Mouse (Mus musculus): Measurements from ENCODE around the gene Pla2g4a. TPM values are rescaled to one million over a fixed set of nuclear protein-coding genes. Genes with fewer than 3 reads are reported as not detected.

Gene Pla2g4a
- total and polyA plus RNA-seq, 3 experiments: 0.16 TPM; not detected in 2

GRCm38 (mm10) chr1:149961425-149962303, 574 bp upstream of the Pla2g4a start:
- DNase-seq (ENCODE audit: low spot score) (no peak), ATAC-seq (ENCODE audit: extremely low read depth, insufficient number of reproducible peaks, low FRiP score, poor library complexity, severe bottlenecking) (no peak)
- TF ChIP-seq GATA1 (IDR thresholded peaks at IDR 0.05; ENCODE audit: borderline replicate concordance, low read length): no peak
- TF ChIP-seq TAL1 (conservative IDR thresholded peaks at IDR 0.05; ENCODE audit: low read depth, low read length): no peak
- no peak for TF ChIP-seq GATA2 (IDR thresholded peaks at IDR 0.05; ENCODE audit: borderline replicate concordance, low read depth, low read length)
- no peak for TF ChIP-seq POLR2AphosphoS5 (IDR thresholded peaks at IDR 0.05; ENCODE audit: insufficient replicate concordance, low read depth, low read length)
- TF ChIP-seq CTCF (IDR thresholded peaks at IDR 0.05; ENCODE audit: low read depth, low read length): no peak
- Histone ChIP-seq H3K4me1 (ENCODE audit: insufficient read depth, low read depth, low read length) (no peaks in the 10 kb centered on the region), H3K36me3 (replicated peaks) (no peaks in the 10 kb centered on the region), H3K27me3 (ENCODE audit: insufficient read depth, low read length) (no peaks in the 10 kb centered on the region), H3K9me3 (replicated peaks) (peaks cover 13% of the 10 kb centered on the region), H3K4me3 (ENCODE audit: low read depth, low read length) (no peak overlapping the region)

DNA sequence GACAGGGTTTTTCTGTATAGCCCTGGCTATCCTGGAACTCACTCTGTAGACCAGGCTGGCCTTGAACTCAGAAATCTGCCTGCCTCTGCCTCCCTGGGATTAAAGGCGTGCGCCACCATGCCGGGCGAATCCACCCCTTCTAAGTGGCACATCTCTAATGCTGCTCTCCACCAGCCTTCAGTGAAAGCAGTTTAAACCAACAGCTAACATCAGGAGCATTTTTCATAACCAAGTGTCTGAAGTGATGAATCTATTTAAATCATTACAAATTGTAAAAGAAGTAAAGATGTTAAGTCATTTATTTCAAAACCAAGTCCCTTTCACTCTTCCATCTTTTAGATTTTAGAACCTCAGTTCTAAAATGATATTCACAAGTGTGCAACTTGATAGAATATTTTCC, 839 bp downstream of the Pla2g4a start:
- H3K9me3 ChIP-seq (replicated peaks): peaks cover 13% of the 10 kb centered on the region
- ATAC-seq (ENCODE audit: extremely low read depth, insufficient number of reproducible peaks, low FRiP score, poor library complexity, severe bottlenecking): no peak
- H3K4me3 ChIP-seq (ENCODE audit: low read depth, low read length): no peak overlapping the region
- TF ChIP-seq POLR2AphosphoS5 (IDR thresholded peaks at IDR 0.05; ENCODE audit: insufficient replicate concordance, low read depth, low read length): no peak
- no peak for TF ChIP-seq GATA1 (IDR thresholded peaks at IDR 0.05; ENCODE audit: borderline replicate concordance, low read length)
- TF ChIP-seq GATA2 (IDR thresholded peaks at IDR 0.05; ENCODE audit: borderline replicate concordance, low read depth, low read length): no peak
- TF ChIP-seq CTCF (IDR thresholded peaks at IDR 0.05; ENCODE audit: low read depth, low read length): no peak
- TF ChIP-seq TAL1 (conservative IDR thresholded peaks at IDR 0.05; ENCODE audit: low read depth, low read length): no peak
- no peaks in the 10 kb centered on the region for H3K36me3 ChIP-seq (replicated peaks)
- no peak for DNase-seq (ENCODE audit: low spot score)
- no peaks in the 10 kb centered on the region for H3K27me3 ChIP-seq (ENCODE audit: insufficient read depth, low read length)
- no peaks in the 10 kb centered on the region for H3K4me1 ChIP-seq (ENCODE audit: insufficient read depth, low read depth, low read length)

DNA sequence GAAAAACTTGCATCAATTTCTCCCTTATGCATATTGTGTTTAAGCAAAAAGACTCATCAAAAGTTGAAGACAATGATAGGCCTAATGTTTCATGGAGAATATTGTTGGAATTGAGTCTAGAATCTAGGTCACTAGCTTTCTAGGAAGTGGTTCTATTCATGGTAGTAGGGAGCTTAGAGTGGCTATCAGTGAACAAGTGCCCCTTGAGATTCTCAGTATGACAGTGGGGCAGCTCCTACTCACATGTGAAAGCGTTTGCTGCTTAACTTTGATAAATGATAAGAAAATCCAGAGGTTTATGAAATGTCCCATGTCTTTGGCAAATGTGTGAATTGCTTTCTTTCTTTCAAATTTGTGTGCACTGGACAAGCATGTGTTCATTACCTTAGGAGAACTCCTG, 2.0 kb downstream of the Pla2g4a start:
- TF ChIP-seq POLR2AphosphoS5 (IDR thresholded peaks at IDR 0.05; ENCODE audit: insufficient replicate concordance, low read depth, low read length) (no peak), CTCF (IDR thresholded peaks at IDR 0.05; ENCODE audit: low read depth, low read length) (no peak), GATA2 (IDR thresholded peaks at IDR 0.05; ENCODE audit: borderline replicate concordance, low read depth, low read length) (no peak), TAL1 (conservative IDR thresholded peaks at IDR 0.05; ENCODE audit: low read depth, low read length) (no peak), GATA1 (IDR thresholded peaks at IDR 0.05; ENCODE audit: borderline replicate concordance, low read length) (no peak)

GRCm38 (mm10) chr1:149955482-149955881, 5.6 kb downstream of the Pla2g4a start:
- ATAC-seq (ENCODE audit: extremely low read depth, insufficient number of reproducible peaks, low FRiP score, poor library complexity, severe bottlenecking): no peak
- no peaks in the 10 kb centered on the region for H3K27me3 ChIP-seq (ENCODE audit: insufficient read depth, low read length)
- peaks cover 18% of the 10 kb centered on the region for H3K9me3 ChIP-seq (replicated peaks)
- H3K4me3 ChIP-seq (ENCODE audit: low read depth, low read length): no peak overlapping the region
- H3K4me1 ChIP-seq (ENCODE audit: insufficient read depth, low read depth, low read length): no peaks in the 10 kb centered on the region
- no peak for DNase-seq (ENCODE audit: low spot score)
- no peaks in the 10 kb centered on the region for H3K36me3 ChIP-seq (replicated peaks)
- TF ChIP-seq CTCF (IDR thresholded peaks at IDR 0.05; ENCODE audit: low read depth, low read length) (no peak), POLR2AphosphoS5 (IDR thresholded peaks at IDR 0.05; ENCODE audit: insufficient replicate concordance, low read depth, low read length) (no peak), TAL1 (conservative IDR thresholded peaks at IDR 0.05; ENCODE audit: low read depth, low read length) (no peak), GATA1 (IDR thresholded peaks at IDR 0.05; ENCODE audit: borderline replicate concordance, low read length) (no peak), GATA2 (IDR thresholded peaks at IDR 0.05; ENCODE audit: borderline replicate concordance, low read depth, low read length) (no peak)

More for the DNA sequence above, 2.0 kb downstream of the Pla2g4a start:
- Histone ChIP-seq H3K4me3 (ENCODE audit: low read depth, low read length) (no peak overlapping the region), H3K9me3 (replicated peaks) (peaks cover 16% of the 10 kb centered on the region), H3K36me3 (replicated peaks) (no peaks in the 10 kb centered on the region), H3K4me1 (ENCODE audit: insufficient read depth, low read depth, low read length) (no peaks in the 10 kb centered on the region), H3K27me3 (ENCODE audit: insufficient read depth, low read length) (no peaks in the 10 kb centered on the region)
- DNase-seq (ENCODE audit: low spot score): no peak
- no peak for ATAC-seq (ENCODE audit: extremely low read depth, insufficient number of reproducible peaks, low FRiP score, poor library complexity, severe bottlenecking)

DNA sequence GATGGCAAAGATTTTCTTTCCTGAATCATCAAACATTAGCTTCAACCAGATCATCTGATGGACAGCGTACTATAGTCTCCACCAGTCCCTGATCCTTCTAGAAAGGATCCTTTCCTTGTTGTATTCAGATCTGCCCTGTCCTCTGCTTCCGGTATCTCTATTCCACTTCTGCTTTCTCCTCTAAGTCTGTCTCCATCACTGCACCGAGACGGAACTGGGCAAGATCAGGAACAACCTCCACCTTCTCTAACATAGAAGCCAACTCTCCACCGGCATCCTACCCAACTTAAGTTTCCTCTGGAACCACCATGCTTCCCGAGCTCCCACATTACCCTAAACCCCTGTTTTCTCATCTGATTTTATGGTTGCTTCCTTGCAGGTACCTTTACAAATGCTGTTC, 7.1 kb downstream of the Pla2g4a start:
- Histone ChIP-seq H3K36me3 (replicated peaks) (no peaks in the 10 kb centered on the region), H3K27me3 (ENCODE audit: insufficient read depth, low read length) (no peaks in the 10 kb centered on the region), H3K4me3 (ENCODE audit: low read depth, low read length) (no peak overlapping the region), H3K4me1 (ENCODE audit: insufficient read depth, low read depth, low read length) (no peaks in the 10 kb centered on the region), H3K9me3 (replicated peaks) (peaks cover 21% of the 10 kb centered on the region)
- no peak for DNase-seq (ENCODE audit: low spot score)
- no peak for ATAC-seq (ENCODE audit: extremely low read depth, insufficient number of reproducible peaks, low FRiP score, poor library complexity, severe bottlenecking)
- no peak for TF ChIP-seq TAL1 (conservative IDR thresholded peaks at IDR 0.05; ENCODE audit: low read depth, low read length)
- TF ChIP-seq GATA1 (IDR thresholded peaks at IDR 0.05; ENCODE audit: borderline replicate concordance, low read length): no peak
- TF ChIP-seq CTCF (IDR thresholded peaks at IDR 0.05; ENCODE audit: low read depth, low read length): no peak
- no peak for TF ChIP-seq GATA2 (IDR thresholded peaks at IDR 0.05; ENCODE audit: borderline replicate concordance, low read depth, low read length)
- TF ChIP-seq POLR2AphosphoS5 (IDR thresholded peaks at IDR 0.05; ENCODE audit: insufficient replicate concordance, low read depth, low read length): no peak

GRCm38 (mm10) chr1:149952050-149952449, 9.0 kb downstream of the Pla2g4a start:
- Histone ChIP-seq H3K27me3 (ENCODE audit: insufficient read depth, low read length) (no peaks in the 10 kb centered on the region), H3K4me1 (ENCODE audit: insufficient read depth, low read depth, low read length) (no peaks in the 10 kb centered on the region), H3K4me3 (ENCODE audit: low read depth, low read length) (no peak overlapping the region), H3K9me3 (replicated peaks) (peaks cover 21% of the 10 kb centered on the region), H3K36me3 (replicated peaks) (no peaks in the 10 kb centered on the region)
- TF ChIP-seq TAL1 (conservative IDR thresholded peaks at IDR 0.05; ENCODE audit: low read depth, low read length) (no peak), CTCF (IDR thresholded peaks at IDR 0.05; ENCODE audit: low read depth, low read length) (no peak), POLR2AphosphoS5 (IDR thresholded peaks at IDR 0.05; ENCODE audit: insufficient replicate concordance, low read depth, low read length) (no peak), GATA2 (IDR thresholded peaks at IDR 0.05; ENCODE audit: borderline replicate concordance, low read depth, low read length) (no peak), GATA1 (IDR thresholded peaks at IDR 0.05; ENCODE audit: borderline replicate concordance, low read length) (no peak)
- DNase-seq (ENCODE audit: low spot score) (no peak), ATAC-seq (ENCODE audit: extremely low read depth, insufficient number of reproducible peaks, low FRiP score, poor library complexity, severe bottlenecking) (no peak)

Measured in G1E (cell line).